Comparison of ENCODE assay signal across 8 mouse cellular contexts in genomic region chr9:21320280-21320618, GRCm38 (mm10). TPM values are rescaled to one million over a fixed set of nuclear protein-coding genes. Genes with fewer than 3 reads are reported as not detected.
DNase-seq lines count a peak whose midpoint lies in the region; ATAC-seq and TF ChIP-seq lines count a peak whose summit lies in the region.

No protein-coding gene starts in this region.

- no peaks in the 10 kb centered on the region for H3K9me3 ChIP-seq in forebrain, embryonic 12.5 days
- 0 out of 2 replicates have a peak, but pooled peaks cover 2% of the 10 kb centered on the region for H3K9me3 ChIP-seq in liver, embryonic 13.5 days (replicated peaks)

- H3K79me2 ChIP-seq in heart, adult 2 months (replicated peaks; ENCODE audit: control insufficient read depth, insufficient read depth, low read length) = peaks cover 3% of the 10 kb centered on the region
- H3K79me2 ChIP-seq in C2C12 (ENCODE audit: control insufficient read depth, insufficient read depth) = peaks cover 45% of the 10 kb centered on the region

- H3K36me3 ChIP-seq in heart, adult 2 months (ENCODE audit: control insufficient read depth, insufficient read depth, low read length) = no peaks in the 10 kb centered on the region
- H3K36me3 ChIP-seq in C2C12 (ENCODE audit: control insufficient read depth, insufficient read depth) = no peaks in the 10 kb centered on the region
- H3K36me3 ChIP-seq in forebrain, embryonic 12.5 days (replicated peaks) = no peaks in the 10 kb centered on the region
- no peaks in the 10 kb centered on the region for H3K36me3 ChIP-seq in liver, embryonic 13.5 days

- H3K4me1 ChIP-seq in heart, adult 2 months (ENCODE audit: control insufficient read depth, insufficient read depth, low read length) = peaks cover 9% of the 10 kb centered on the region
- H3K4me1 ChIP-seq in forebrain, embryonic 12.5 days = peaks cover 15% of the 10 kb centered on the region
- H3K4me1 ChIP-seq in liver, embryonic 13.5 days (replicated peaks) = peaks cover 71% of the 10 kb centered on the region

- peaks cover 40% of the 10 kb centered on the region for H3K79me3 ChIP-seq in C2C12 (ENCODE audit: low read depth)

- intact Hi-C loops in heart, adult 2 months (cut with DNase I) = no loop called here
- intact Hi-C loops in heart, postnatal 25 days (cut with DNase I) = no loop called here

- no peak for ATAC-seq in forebrain, embryonic 12.5 days (ENCODE audit: low FRiP score)
- ATAC-seq in liver, embryonic 13.5 days (ENCODE audit: low read depth) = peak; percentile 14; the same call in 1 of the 2 replicates

- TF ChIP-seq CTCF in heart, adult 2 months (IDR thresholded peaks at IDR 0.05) = no peak
- TF ChIP-seq CTCF in C2C12 (IDR thresholded peaks at IDR 0.05; ENCODE audit: control insufficient read depth, insufficient read depth, insufficient read length) = no peak

- H3K4me3 ChIP-seq in heart, adult 2 months = peak overlapping the region; percentile 82
- H3K4me3 ChIP-seq in C2C12 (ENCODE audit: insufficient read depth, poor library complexity, severe bottlenecking) = peak overlapping the region; percentile 55
- peak overlapping the region; percentile 70 for H3K4me3 ChIP-seq in forebrain, embryonic 12.5 days (replicated peaks)
- peak overlapping the region; percentile 82 for H3K4me3 ChIP-seq in liver, embryonic 13.5 days (replicated peaks)

- peak overlapping the region; percentile 89 for H3K4me2 ChIP-seq in forebrain, embryonic 12.5 days
- H3K4me2 ChIP-seq in liver, embryonic 13.5 days = peak overlapping the region; percentile 98

- no peak for TF ChIP-seq POLR2A in heart, adult 2 months (IDR thresholded peaks at IDR 0.05; ENCODE audit: insufficient read depth, low read depth, low read length)

- H3K27me3 ChIP-seq in heart, adult 2 months (ENCODE audit: control insufficient read depth, insufficient read depth, low read length) = no peaks in the 10 kb centered on the region
- no peaks in the 10 kb centered on the region for H3K27me3 ChIP-seq in C2C12 (ENCODE audit: control insufficient read depth, insufficient read depth, insufficient read length)
- no peaks in the 10 kb centered on the region for H3K27me3 ChIP-seq in forebrain, embryonic 12.5 days
- no peaks in the 10 kb centered on the region for H3K27me3 ChIP-seq in liver, embryonic 13.5 days

- no peak for DNase-seq in heart, adult 2 months
- DNase-seq in heart, postnatal 25 days (ENCODE audit: low spot score) = no peak
- no peak for DNase-seq in liver, embryonic 13.5 days
- no peak for DNase-seq in layer of hippocampus, postnatal 25 days (ENCODE audit: extremely low spot score in 1 of 2, low spot score in 1 of 2)
- no peak for DNase-seq in spleen, postnatal 36 days (ENCODE audit: low spot score in 2 of 2)
- no peak for DNase-seq in right cerebral cortex, postnatal 4 days

- H3ac ChIP-seq in C2C12 (ENCODE audit: control insufficient read depth, insufficient read length, low read depth) = no peak overlapping the region

- H3K9ac ChIP-seq in heart, adult 2 months (ENCODE audit: low read depth, low read length) = no peak overlapping the region
- H3K9ac ChIP-seq in forebrain, embryonic 12.5 days = peak overlapping the region; percentile 75
- peak overlapping the region; percentile 84; the same call in 1 of the 2 replicates for H3K9ac ChIP-seq in liver, embryonic 13.5 days

- no peak for TF ChIP-seq EP300 in heart, adult 2 months (IDR thresholded peaks at IDR 0.05; ENCODE audit: insufficient read depth, low read depth, low read length)

- 24% methylated on average over 4 of the region's 4 CpGs for WGBS in heart, adult 2 months
- WGBS in forebrain, embryonic 12.5 days = 27% methylated on average over 4 of the region's 4 CpGs
- 41% methylated on average over 4 of the region's 4 CpGs for WGBS in liver, embryonic 13.5 days (ENCODE audit: insufficient replicate concordance)

- peak overlapping the region; percentile 95 for H3K27ac ChIP-seq in heart, adult 2 months
- H3K27ac ChIP-seq in forebrain, embryonic 12.5 days = 0 out of 2 replicates have a peak overlapping the region, but pooled peaks have one; percentile 53
- H3K27ac ChIP-seq in liver, embryonic 13.5 days = peak overlapping the region; percentile 67

TF ChIP-seq in C2C12, 6 proteins besides CTCF, POLR2A, EP300 and RAD21:
- TF ChIP-seq MYOD1 (IDR thresholded peaks at IDR 0.05; ENCODE audit: control insufficient read depth, insufficient read length, low read depth) (no peak), CEBPB (IDR thresholded peaks at IDR 0.05; ENCODE audit: low read depth) (no peak), USF1 (IDR thresholded peaks at IDR 0.05; ENCODE audit: low read depth) (no peak), MAX (IDR thresholded peaks at IDR 0.05) (no peak), MYOG (IDR thresholded peaks at IDR 0.05; ENCODE audit: control insufficient read depth, extremely low read depth, insufficient read length) (no peak), FOSL1 (IDR thresholded peaks at IDR 0.05; ENCODE audit: insufficient read depth, low read length, poor library complexity, severe bottlenecking) (no peak)

RNA-seq across cellular contexts. Expression of gene Slc44a2, which starts 0.2 kb away (rescaled TPM):
- total RNA-seq in heart, adult 2 months (2021) = 10 to 100 TPM; 77.0 to 89.5 TPM
- 86.8 and 148 TPM in 2 replicates for polyA plus RNA-seq in heart, adult 2 months (2012; rRNA removed)
- total RNA-seq in heart, postnatal 25 days (2021) = 100 to 1,000 TPM in 1 of 2 experiments, 10 to 100 TPM in 1; 99.2 to 113 TPM
- polyA plus RNA-seq in C2C12 (2012; fragmentation: generic; extraction: Trizol) = 221 TPM
- polyA plus RNA-seq in forebrain, embryonic 12.5 days (2016; fragmentation: Nextera tagmentation; extraction: Ambion mirVana) = 76.9 and 80.1 TPM in 2 replicates
- polyA plus RNA-seq in liver, embryonic 13.5 days (2015; fragmentation: Nextera tagmentation; extraction: Ambion mirVana) = 17.3 and 19.1 TPM in 2 replicates
- 10 to 100 TPM; 50.8 to 54.6 TPM for total RNA-seq in layer of hippocampus, postnatal 25 days (2021)

RNA-seq across cellular contexts. Expression of gene Ap1m2, which starts 8.1 kb away (rescaled TPM):
- total RNA-seq in heart, adult 2 months (2021) = not detected
- polyA plus RNA-seq in heart, adult 2 months (2012; rRNA removed) = 1.0 TPM in 1 of 2 replicates, not detected in the other
- total RNA-seq in heart, postnatal 25 days (2021) = not detected
- polyA plus RNA-seq in C2C12 (2012; fragmentation: generic; extraction: Trizol) = not detected
- polyA plus RNA-seq in forebrain, embryonic 12.5 days (2016; fragmentation: Nextera tagmentation; extraction: Ambion mirVana) = 3.3 TPM in 2 replicates
- polyA plus RNA-seq in liver, embryonic 13.5 days (2015; fragmentation: Nextera tagmentation; extraction: Ambion mirVana) = 0.17 and 0.24 TPM in 2 replicates
- total RNA-seq in layer of hippocampus, postnatal 25 days (2021) = under 1 TPM; 0.42 to 0.73 TPM

RNA-seq across cellular contexts. Expression of gene Cdkn2d, which starts 29.0 kb away (rescaled TPM):
- total RNA-seq in heart, adult 2 months (2021) = 10 to 100 TPM; 11.3 to 15.0 TPM
- polyA plus RNA-seq in heart, adult 2 months (2012; rRNA removed) = 25.0 and 32.9 TPM in 2 replicates
- total RNA-seq in heart, postnatal 25 days (2021) = 10 to 100 TPM; 15.1 to 16.8 TPM
- 49.4 TPM for polyA plus RNA-seq in C2C12 (2012; fragmentation: generic; extraction: Trizol)
- 70.6 and 74.5 TPM in 2 replicates for polyA plus RNA-seq in forebrain, embryonic 12.5 days (2016; fragmentation: Nextera tagmentation; extraction: Ambion mirVana)
- polyA plus RNA-seq in liver, embryonic 13.5 days (2015; fragmentation: Nextera tagmentation; extraction: Ambion mirVana) = 104 and 105 TPM in 2 replicates
- total RNA-seq in layer of hippocampus, postnatal 25 days (2021) = 10 to 100 TPM; 53.6 to 61.7 TPM

RNA-seq across cellular contexts. Expression of gene Kri1, which starts 32.5 kb away (rescaled TPM):
- total RNA-seq in heart, adult 2 months (2021) = 10 to 100 TPM; 16.3 to 16.8 TPM
- polyA plus RNA-seq in heart, adult 2 months (2012; rRNA removed) = 10.5 and 12.8 TPM in 2 replicates
- total RNA-seq in heart, postnatal 25 days (2021) = 10 to 100 TPM; 15.9 to 17.4 TPM
- polyA plus RNA-seq in C2C12 (2012; fragmentation: generic; extraction: Trizol) = 29.3 TPM
- 19.5 and 20.8 TPM in 2 replicates for polyA plus RNA-seq in forebrain, embryonic 12.5 days (2016; fragmentation: Nextera tagmentation; extraction: Ambion mirVana)
- polyA plus RNA-seq in liver, embryonic 13.5 days (2015; fragmentation: Nextera tagmentation; extraction: Ambion mirVana) = 9.9 and 10.3 TPM in 2 replicates
- 10 to 100 TPM; 36.4 to 48.4 TPM for total RNA-seq in layer of hippocampus, postnatal 25 days (2021)

RNA-seq across cellular contexts. Expression of gene Ilf3, which starts 47.4 kb away (rescaled TPM):
- total RNA-seq in heart, adult 2 months (2021) = 10 to 100 TPM; 27.7 to 29.0 TPM
- 22.6 and 29.0 TPM in 2 replicates for polyA plus RNA-seq in heart, adult 2 months (2012; rRNA removed)
- 10 to 100 TPM; 25.9 to 29.6 TPM for total RNA-seq in heart, postnatal 25 days (2021)
- 66.6 TPM for polyA plus RNA-seq in C2C12 (2012; fragmentation: generic; extraction: Trizol)
- 335 and 363 TPM in 2 replicates for polyA plus RNA-seq in forebrain, embryonic 12.5 days (2016; fragmentation: Nextera tagmentation; extraction: Ambion mirVana)
- polyA plus RNA-seq in liver, embryonic 13.5 days (2015; fragmentation: Nextera tagmentation; extraction: Ambion mirVana) = 50.9 and 58.8 TPM in 2 replicates
- 10 to 100 TPM; 85.6 to 92.6 TPM for total RNA-seq in layer of hippocampus, postnatal 25 days (2021)
